Mouse (Mus musculus) embryonic fibroblast, embryonic 13.5 days (primary cell): Measurements from ENCODE around the gene Tpcn1. TPM values are rescaled to one million over a fixed set of nuclear protein-coding genes. Genes with fewer than 3 reads are reported as not detected.

Source experiments
- H3K27ac ChIP-seq: 2 replicates; pipeline ENCODE4 v1.5.1; 2012; ENCODE audit warnings: low read length, control low read depth, inconsistent platforms; ENCODE audit not compliant: insufficient read depth
- H3K4me1 ChIP-seq: 2 replicates; pipeline ENCODE4 v1.6.1; 2011; ENCODE audit warnings: low read length; ENCODE audit not compliant: control insufficient read depth, insufficient read depth
- H3K4me3 ChIP-seq: 2 replicates; pipeline ENCODE4 v1.5.1; 2011; ENCODE audit warnings: mild to moderate bottlenecking, control low read depth, low read length; ENCODE audit not compliant: insufficient read depth
- CTCF ChIP-seq: IDR thresholded peaks from 2 replicates; pipeline ENCODE4 v1.5.1; 2011; ENCODE audit warnings: mild to moderate bottlenecking, control low read depth, low read length, moderate library complexity, borderline replicate concordance; ENCODE audit not compliant: insufficient read depth
- POLR2A ChIP-seq: IDR thresholded peaks from 2 replicates; pipeline ENCODE4 v1.6.1; 2011; ENCODE audit warnings: low read depth, mild to moderate bottlenecking, control low read depth, low read length, moderate library complexity
- polyA plus RNA-seq: library from polyadenylated mRNA; stranded (reverse); fragments of >200 nt; gene quantifications from 2 replicates; pipeline ENCODE4 v1.2.4, GENCODE M21; 2011; ENCODE audit warnings: low read depth; ENCODE audit not compliant: missing spikeins, insufficient read length

Gene Tpcn1
- polyA plus RNA-seq, 1 experiment: 22.2 TPM

- Histone ChIP-seq H3K4me1 (no peaks in the 10 kb centered on the region), H3K27ac (no peak overlapping the region), H3K4me3 (no peak overlapping the region)
- TF ChIP-seq CTCF (no peak), POLR2A (no peak)
Observed at GRCm38 (mm10) chr5:120495064-120495702, 93.3 kb downstream of the Tpcn1 start.

- no peak for TF ChIP-seq POLR2A
- no peak for TF ChIP-seq CTCF
- no peak overlapping the region for H3K27ac ChIP-seq
- no peak overlapping the region for H3K4me3 ChIP-seq
- H3K4me1 ChIP-seq: no peaks in the 10 kb centered on the region
Observed at GRCm38 (mm10) chr5:120493873-120494395, 94.5 kb downstream of the Tpcn1 start.

- H3K27ac ChIP-seq: no peak overlapping the region
- H3K4me1 ChIP-seq: no peaks in the 10 kb centered on the region
- TF ChIP-seq CTCF (no peak), POLR2A (no peak)
- no peak overlapping the region for H3K4me3 ChIP-seq
Observed at GRCm38 (mm10) chr5:120493440-120493839, 95.0 kb downstream of the Tpcn1 start.

GRCm38 (mm10) chr5:120492437-120492836 lies 96.0 kb downstream of the Tpcn1 start:
- no peak overlapping the region for H3K4me3 ChIP-seq
- no peaks in the 10 kb centered on the region for H3K4me1 ChIP-seq
- H3K27ac ChIP-seq: no peak overlapping the region
- TF ChIP-seq CTCF (peak; percentile 29; the same call in 1 of the 2 replicates), POLR2A (no peak)

- H3K4me1 ChIP-seq: no peaks in the 10 kb centered on the region
- TF ChIP-seq POLR2A (no peak), CTCF (no peak)
- no peak overlapping the region for H3K4me3 ChIP-seq
- H3K27ac ChIP-seq: no peak overlapping the region
Observed at GRCm38 (mm10) chr5:120490679-120491192, 97.7 kb downstream of the Tpcn1 start.

GRCm38 (mm10) chr5:120487844-120488243 lies 100.6 kb downstream of the Tpcn1 start:
- Histone ChIP-seq H3K4me3 (no peak overlapping the region), H3K4me1 (no peaks in the 10 kb centered on the region), H3K27ac (no peak overlapping the region)
- no peak for TF ChIP-seq CTCF
- no peak for TF ChIP-seq POLR2A

Other genes starting within 250 kb of the Tpcn1 start
- gene Lhx5, start 157.0 kb downstream of the Tpcn1 start, polyA plus RNA-seq: not detected in 2 replicates
- 1.2 and 1.8 TPM in 2 replicates for gene Sdsl, start 115.9 kb downstream of the Tpcn1 start, polyA plus RNA-seq
- gene Sds, start 112.1 kb downstream of the Tpcn1 start, polyA plus RNA-seq: not detected in 2 replicates
- 41.4 and 50.2 TPM in 2 replicates for gene Plbd2, start 85.0 kb downstream of the Tpcn1 start, polyA plus RNA-seq
- 5.8 and 7.6 TPM in 2 replicates for gene Slc8b1, start 77.5 kb downstream of the Tpcn1 start, polyA plus RNA-seq
- gene Iqcd, start 343 bp upstream of the Tpcn1 start, polyA plus RNA-seq: 0.44 TPM in 1 of 2 replicates, not detected in the other
- 8.5 and 8.8 TPM in 2 replicates for gene Rita1, start 23.9 kb upstream of the Tpcn1 start, polyA plus RNA-seq
- gene Ddx54, start 24.1 kb upstream of the Tpcn1 start, polyA plus RNA-seq: 39.3 and 43.0 TPM in 2 replicates
- gene Cfap73, start 45.6 kb upstream of the Tpcn1 start, polyA plus RNA-seq: not detected in 2 replicates
- gene Rasal1, start 60.1 kb upstream of the Tpcn1 start, polyA plus RNA-seq: not detected in 2 replicates
- not detected in 2 replicates for gene Dtx1, start 123.3 kb upstream of the Tpcn1 start, polyA plus RNA-seq
- gene Oas2, start 161.2 kb upstream of the Tpcn1 start, polyA plus RNA-seq: 0.28 and 0.61 TPM in 2 replicates
- gene Oas3, start 189.0 kb upstream of the Tpcn1 start, polyA plus RNA-seq: 0.18 TPM in 1 of 2 replicates, not detected in the other
- gene Oas1e, start 206.9 kb upstream of the Tpcn1 start, polyA plus RNA-seq: not detected in 2 replicates
- gene Oas1c, start 223.8 kb upstream of the Tpcn1 start, polyA plus RNA-seq: 1.3 and 1.9 TPM in 2 replicates